Mouse (Mus musculus) neural tube, embryonic 14.5 days (tissue): ENCODE data around the gene Arhgef17. TPM values are rescaled to one million over a fixed set of nuclear protein-coding genes. Genes with fewer than 3 reads are reported as not detected.
A peak's percentile ranks its signal among the peaks of the same experiment; 100 is the strongest.

Experiments used
- ATAC-seq: fragments of 200-750 bp; cut with Nextera tagmentation; 2 replicates; pipeline ENCODE4 v1.8.0; 2017; ENCODE audit warnings: low read depth, mild to moderate bottlenecking, moderate TSS enrichment, moderate library complexity
- H3K27ac ChIP-seq: fragments of 300-500 bp; sonication (generic); 2 replicates; pipeline ENCODE4 v1.5.1; 2014; ENCODE audit warnings: low read depth, mild to moderate bottlenecking, control low read depth, low read length, moderate library complexity, mixed read lengths
- H3K27me3 ChIP-seq: fragments of 300-500 bp; sonication (generic); 2 replicates; pipeline ENCODE4 v1.6.1; 2014; ENCODE audit warnings: low read length; ENCODE audit not compliant: control insufficient read depth, insufficient read depth
- H3K36me3 ChIP-seq: fragments of 300-500 bp; sonication (generic); 2 replicates; pipeline ENCODE4 v1.6.1; 2014; ENCODE audit warnings: low read length, mixed read lengths; ENCODE audit not compliant: control insufficient read depth, insufficient read depth
- H3K4me1 ChIP-seq: fragments of 300-500 bp; sonication (generic); 2 replicates; pipeline ENCODE4 v1.6.1; 2014; ENCODE audit warnings: low read length; ENCODE audit not compliant: control insufficient read depth, insufficient read depth
- H3K4me2 ChIP-seq: fragments of 300-500 bp; sonication (generic); 2 replicates; pipeline ENCODE4 v1.6.1; 2014; ENCODE audit warnings: mild to moderate bottlenecking, low read depth, low read length, control low read depth
- H3K4me3 ChIP-seq: fragments of 300-500 bp; sonication (generic); 2 replicates; pipeline ENCODE4 v1.5.1; 2014; ENCODE audit warnings: low read depth, low read length, control low read depth, mixed read lengths
- H3K9ac ChIP-seq: fragments of 300-500 bp; sonication (generic); replicated peaks from 2 replicates; pipeline ENCODE4 v1.6.1; 2014; ENCODE audit warnings: low read depth, mild to moderate bottlenecking, control low read depth, low read length, mixed read lengths
- H3K9me3 ChIP-seq: fragments of 300-500 bp; sonication (generic); 2 replicates; pipeline ENCODE4 v1.6.1; 2016; ENCODE audit warnings: low read length; ENCODE audit not compliant: control insufficient read depth
- WGBS: fragments of 180-500 bp; shearing (Covaris S2); extraction: QIAGEN DNeasy Blood & Tissue Kit; methylation state at CpG from one replicate; pipeline ENCODE4 v1.1.7; 2014; 5-methylcytosine and 5-hydroxymethylcytosine counted together
- polyA plus RNA-seq: library from polyadenylated mRNA; unstranded; fragments of >200 nt; fragmentation: Nextera tagmentation; extraction: Ambion mirVana; gene quantifications from 2 replicates; pipeline ENCODE4 v1.2.1, GENCODE M21; 2014

Arhgef17 gene
- polyA plus RNA-seq, 1 experiment from 2014 or later, result 12.1 TPM

DNA sequence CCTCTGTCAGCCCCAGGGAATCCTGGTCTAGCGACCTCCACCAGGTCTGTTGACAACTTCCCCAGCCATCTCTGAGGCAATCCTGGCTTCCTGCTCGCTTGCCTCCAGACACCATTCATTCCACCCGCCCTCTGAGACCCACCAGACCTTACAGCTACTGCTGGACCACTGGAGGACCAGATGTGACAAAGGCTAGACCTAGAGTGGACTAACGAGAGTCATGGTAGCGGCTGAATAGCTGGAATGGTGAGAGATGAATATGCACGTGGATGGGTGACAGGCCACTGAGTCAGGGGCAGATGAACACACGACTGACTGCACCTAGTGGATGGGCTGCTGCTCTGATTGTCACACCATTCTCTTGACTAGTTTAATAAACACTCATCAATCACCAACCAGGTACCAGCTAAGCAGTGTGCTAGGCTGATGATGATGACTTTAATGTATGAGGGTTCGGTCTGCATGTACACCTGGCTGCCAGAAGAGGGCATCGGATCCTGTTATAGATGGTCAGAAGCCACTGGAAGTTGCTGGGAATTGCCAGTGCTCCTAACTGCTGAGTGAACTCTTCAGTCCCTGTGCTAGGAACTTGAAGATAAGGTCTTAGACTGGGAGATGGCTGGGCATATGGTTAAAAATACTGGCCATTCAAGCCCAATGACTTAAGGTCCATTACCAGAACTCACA lies 29.3 kb downstream of the Arhgef17 start:
- WGBS, result 81% methylated on average over 9 of the region's 9 CpGs
- Histone ChIP-seq H3K9me3 (no peaks in the 10 kb centered on the region), H3K4me1 (no peaks in the 10 kb centered on the region), H3K36me3 (no peaks in the 10 kb centered on the region), H3K4me2 (no peak overlapping the region), H3K9ac (no peak overlapping the region), H3K4me3 (no peak overlapping the region), H3K27ac (no peak overlapping the region), H3K27me3 (no peaks in the 10 kb centered on the region)
- peak; percentile 44; the same call in 1 of the 2 replicates for ATAC-seq

DNA sequence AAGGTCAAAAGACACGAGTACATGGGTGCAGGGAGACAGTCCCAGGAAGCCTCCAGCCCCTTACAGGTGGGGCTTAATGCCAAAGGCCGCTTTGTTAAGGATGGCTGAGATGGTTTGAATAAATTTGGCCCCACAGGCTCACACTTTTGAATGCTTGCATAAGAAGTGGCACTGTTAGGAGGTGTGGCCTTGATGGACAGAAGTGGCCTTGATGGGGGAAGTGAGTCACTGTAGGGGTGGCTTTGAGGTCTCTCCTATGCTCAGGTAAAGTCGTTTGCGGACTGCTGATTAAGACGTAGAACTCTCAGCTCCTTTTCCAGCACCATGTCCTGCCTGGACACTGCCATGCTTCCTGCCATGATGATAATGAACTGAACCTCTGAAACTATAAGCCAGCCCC lies 34.1 kb downstream of the Arhgef17 start:
- no peak overlapping the region for H3K4me2 ChIP-seq
- WGBS, result 83% methylated on average over 5 of the region's 5 CpGs
- no peak overlapping the region for H3K9ac ChIP-seq
- H3K36me3 ChIP-seq, result no peaks in the 10 kb centered on the region
- ATAC-seq, result no peak
- H3K27ac ChIP-seq, result no peak overlapping the region
- no peak overlapping the region for H3K4me3 ChIP-seq
- H3K4me1 ChIP-seq, result peaks cover 15% of the 10 kb centered on the region
- H3K9me3 ChIP-seq, result no peaks in the 10 kb centered on the region
- no peaks in the 10 kb centered on the region for H3K27me3 ChIP-seq

DNA sequence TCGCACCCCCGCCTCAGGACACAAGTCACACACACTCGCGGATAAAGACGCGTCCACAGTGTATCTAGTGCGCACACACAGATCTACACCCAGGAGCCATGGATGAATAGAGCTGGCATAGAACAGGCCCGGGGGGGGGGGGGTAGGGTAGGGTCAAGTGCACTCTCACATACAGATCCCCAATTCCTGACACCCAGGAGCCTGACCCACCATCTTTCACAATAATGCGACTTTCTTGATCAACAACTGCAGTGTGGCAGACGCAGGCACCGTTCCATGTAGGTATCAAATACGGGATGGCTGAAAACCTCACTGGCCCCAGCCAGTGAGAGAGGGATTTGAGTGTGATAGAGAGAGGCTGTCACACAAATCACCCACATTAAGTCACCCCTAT lies 37.1 kb downstream of the Arhgef17 start:
- H3K27ac ChIP-seq, result no peak overlapping the region
- 2% methylated on average over 12 of the region's 12 CpGs for WGBS
- H3K4me2 ChIP-seq, result peak overlapping the region; percentile 83
- H3K9me3 ChIP-seq, result no peaks in the 10 kb centered on the region
- ATAC-seq, result peak; percentile 34
- no peaks in the 10 kb centered on the region for H3K36me3 ChIP-seq
- peaks cover 16% of the 10 kb centered on the region for H3K4me1 ChIP-seq
- peak overlapping the region; percentile 78 for H3K9ac ChIP-seq
- peak overlapping the region; percentile 56 for H3K4me3 ChIP-seq
- no peaks in the 10 kb centered on the region for H3K27me3 ChIP-seq

DNA sequence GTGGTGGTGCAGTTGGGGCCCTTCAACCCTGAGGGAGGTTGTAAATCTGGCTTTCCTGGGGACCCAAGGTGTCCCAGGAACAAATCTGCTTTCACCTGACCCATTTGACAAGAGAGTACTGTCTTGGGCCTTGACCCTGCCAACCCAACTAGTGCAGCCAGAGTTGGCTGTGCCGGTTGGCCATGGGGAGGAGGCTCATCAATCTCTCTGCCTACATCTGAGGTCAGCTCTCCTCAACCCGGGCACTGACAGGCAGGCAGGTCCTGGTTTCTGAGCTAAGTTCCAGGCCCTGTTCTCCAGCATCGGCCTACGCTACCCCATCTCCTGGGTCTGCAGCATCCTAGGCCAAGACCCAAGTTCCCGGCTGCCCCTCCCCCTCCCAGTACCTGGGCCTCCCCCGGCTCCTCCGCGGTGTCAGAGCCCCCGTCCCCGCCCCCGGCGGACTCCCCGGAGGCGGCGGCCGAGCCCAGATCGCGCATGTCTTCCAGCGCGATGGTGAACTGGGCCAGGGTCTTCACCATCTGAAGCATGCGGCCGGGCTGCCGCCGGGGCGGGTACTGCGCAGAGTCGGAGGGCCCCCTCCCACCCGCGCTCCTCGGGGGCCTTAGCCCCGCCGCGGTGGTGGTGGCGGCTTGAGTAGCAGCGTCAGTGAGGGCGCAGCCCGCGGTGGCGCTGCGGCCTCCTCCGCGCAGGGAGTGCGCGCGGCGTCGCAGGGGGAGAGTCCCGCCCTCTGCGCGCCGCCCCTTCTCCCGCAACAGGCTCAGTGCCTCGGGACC lies 37.7 kb downstream of the Arhgef17 start:
- peak overlapping the region; percentile 62; the same call in 1 of the 2 replicates for H3K27ac ChIP-seq
- H3K27me3 ChIP-seq, result no peaks in the 10 kb centered on the region
- peak; percentile 84 for ATAC-seq
- no peaks in the 10 kb centered on the region for H3K36me3 ChIP-seq
- WGBS, result 4% methylated on average over 48 of the region's 53 CpGs
- peak overlapping the region; percentile 83 for H3K4me2 ChIP-seq
- peak overlapping the region; percentile 56 for H3K4me3 ChIP-seq
- H3K9ac ChIP-seq, result peak overlapping the region; percentile 78
- peaks cover 16% of the 10 kb centered on the region for H3K4me1 ChIP-seq
- H3K9me3 ChIP-seq, result no peaks in the 10 kb centered on the region

DNA sequence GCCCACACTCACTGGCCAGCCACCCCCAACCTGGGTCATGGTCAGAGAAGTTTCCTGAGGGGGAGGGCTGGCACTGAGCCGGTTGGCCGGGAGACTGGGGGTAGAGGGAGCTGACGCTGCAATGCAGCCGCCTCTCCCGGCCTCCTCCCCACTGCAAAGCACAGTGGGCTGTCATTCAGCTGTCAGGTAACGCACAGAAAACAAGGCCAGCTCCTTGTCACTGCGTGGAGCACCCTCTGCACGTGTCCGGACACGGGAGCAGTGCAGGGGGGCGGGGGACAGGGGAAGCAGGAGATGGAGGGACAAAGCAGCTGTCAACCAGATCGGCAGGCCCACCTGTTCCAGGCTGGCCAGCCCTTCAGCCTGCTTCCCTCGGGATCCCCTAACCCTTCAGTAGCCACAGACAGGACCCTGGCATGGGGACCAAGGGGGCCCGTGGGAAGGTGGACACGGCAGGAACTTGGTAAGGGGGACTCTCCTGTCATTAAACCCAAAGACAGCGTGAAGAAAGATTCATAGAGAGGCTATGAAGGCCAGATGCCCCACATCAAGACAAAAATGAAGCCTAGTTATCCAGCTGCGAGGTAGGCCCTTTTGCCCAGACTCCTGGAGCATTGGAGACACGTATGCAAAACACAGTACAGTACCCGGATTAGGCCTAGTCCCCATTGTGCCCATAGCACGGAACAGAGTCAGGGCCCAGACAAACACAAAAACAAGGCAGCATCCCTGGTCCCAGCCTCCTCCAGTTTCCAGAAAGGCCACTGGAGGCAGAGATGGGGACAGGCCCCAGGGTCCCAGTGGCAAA lies 38.5 kb downstream of the Arhgef17 start:
- Histone ChIP-seq H3K27me3 (no peaks in the 10 kb centered on the region), H3K36me3 (no peaks in the 10 kb centered on the region), H3K27ac (0 out of 2 replicates have a peak overlapping the region, but pooled peaks have one; percentile 22), H3K4me3 (peak overlapping the region; percentile 56), H3K9ac (peak overlapping the region; percentile 78; the same call in 1 of the 2 replicates), H3K9me3 (no peaks in the 10 kb centered on the region), H3K4me1 (peaks cover 16% of the 10 kb centered on the region), H3K4me2 (peak overlapping the region; percentile 83)
- ATAC-seq, result no peak
- 51% methylated on average over 20 of the region's 20 CpGs for WGBS

DNA sequence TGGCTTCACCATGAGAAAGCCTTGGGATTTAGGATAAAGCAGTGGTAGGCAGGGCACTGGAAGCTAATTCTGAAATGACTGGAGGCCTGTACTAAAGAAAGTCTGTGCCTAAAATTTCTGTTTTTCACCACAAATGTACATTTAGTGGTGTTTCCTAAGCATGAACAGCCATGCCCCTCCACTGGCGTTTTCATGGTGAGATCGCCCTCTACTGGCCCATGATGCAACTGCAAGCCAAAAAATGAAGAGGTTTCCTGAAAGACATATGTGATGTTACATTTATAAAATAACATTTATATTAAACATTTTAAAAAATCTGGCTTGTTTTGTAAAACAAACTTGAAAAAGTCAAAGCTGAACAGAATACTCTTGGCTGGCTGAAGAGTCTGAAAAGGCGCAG lies 45.4 kb downstream of the Arhgef17 start:
- WGBS, result 28% methylated on average over 3 of the region's 3 CpGs
- H3K9me3 ChIP-seq, result no peaks in the 10 kb centered on the region

DNA sequence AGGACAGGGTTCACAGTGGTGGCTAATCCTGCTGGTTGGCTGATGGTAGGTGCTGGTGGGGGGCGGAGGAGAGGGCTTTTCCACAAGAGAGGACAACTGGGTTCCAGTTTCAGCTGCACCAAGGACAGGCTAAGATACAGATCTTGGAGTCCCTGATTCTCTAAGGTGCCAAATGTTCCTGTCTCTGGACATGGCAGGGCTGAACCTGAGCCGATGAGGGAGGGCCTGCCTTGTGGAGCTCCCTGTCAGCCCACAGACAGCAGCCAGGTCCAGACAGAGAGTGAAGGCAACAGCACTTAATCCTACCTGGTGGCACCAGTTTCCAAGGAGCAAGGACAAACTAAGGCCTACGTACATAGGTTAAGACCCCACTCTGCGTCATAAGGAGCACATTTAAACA lies 47.4 kb downstream of the Arhgef17 start:
- H3K4me1 ChIP-seq, result no peaks in the 10 kb centered on the region
- H3K9me3 ChIP-seq, result no peaks in the 10 kb centered on the region
- H3K36me3 ChIP-seq, result peaks cover 20% of the 10 kb centered on the region; the same call in 1 of the 2 replicates
- no peak for ATAC-seq
- WGBS, result 92% methylated on average over 4 of the region's 4 CpGs
- H3K27ac ChIP-seq, result no peak overlapping the region
- no peak overlapping the region for H3K9ac ChIP-seq
- no peak overlapping the region for H3K4me3 ChIP-seq
- H3K4me2 ChIP-seq, result no peak overlapping the region
- no peaks in the 10 kb centered on the region for H3K27me3 ChIP-seq

More for the DNA sequence above, 45.4 kb downstream of the Arhgef17 start:
- Histone ChIP-seq H3K27me3 (no peaks in the 10 kb centered on the region), H3K9ac (no peak overlapping the region), H3K4me3 (no peak overlapping the region), H3K36me3 (peaks cover 20% of the 10 kb centered on the region; the same call in 1 of the 2 replicates), H3K4me2 (no peak overlapping the region), H3K4me1 (no peaks in the 10 kb centered on the region), H3K27ac (no peak overlapping the region)
- ATAC-seq, result no peak

DNA sequence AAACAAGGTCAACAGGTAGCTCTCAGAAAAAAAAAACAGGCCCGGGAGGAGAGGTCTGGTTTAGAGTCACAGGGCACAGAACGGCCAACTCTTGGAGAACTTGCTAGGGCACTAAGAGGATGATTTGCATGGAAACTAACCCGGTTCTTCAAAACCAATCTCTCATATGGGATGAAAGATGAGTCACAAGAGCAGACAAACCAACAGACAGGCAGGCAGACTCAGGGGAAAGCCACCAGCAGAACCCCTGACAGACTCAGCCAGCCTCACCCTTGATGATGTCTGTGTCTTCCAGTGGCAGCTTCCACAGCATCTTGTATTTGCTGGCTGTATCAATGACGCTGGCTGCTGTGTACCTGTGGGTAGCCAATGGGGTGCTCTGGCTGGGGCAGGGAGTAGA lies 50.0 kb downstream of the Arhgef17 start:
- Histone ChIP-seq H3K9ac (no peak overlapping the region), H3K27ac (no peak overlapping the region), H3K4me1 (no peaks in the 10 kb centered on the region), H3K4me2 (no peak overlapping the region), H3K36me3 (peaks cover 20% of the 10 kb centered on the region; the same call in 1 of the 2 replicates), H3K4me3 (no peak overlapping the region), H3K9me3 (no peaks in the 10 kb centered on the region), H3K27me3 (no peaks in the 10 kb centered on the region)
- WGBS, result 92% methylated on average over 4 of the region's 4 CpGs
- ATAC-seq, result no peak
